Mouse (Mus musculus) limb, embryonic 11.5 days (tissue): ENCODE data around the gene Cep135. TPM values are rescaled to one million over a fixed set of nuclear protein-coding genes. Genes with fewer than 3 reads are reported as not detected.

Source experiments
- ATAC-seq: fragments of 200-750 bp; cut with Nextera tagmentation; 2 replicates; pipeline ENCODE4 v1.8.0; 2017; ENCODE audit warnings: low read depth; ENCODE audit not compliant: insufficient number of reproducible peaks, low FRiP score, low TSS enrichment
- DNase-seq: peaks from one replicate; pipeline ENCODE4 v3.0.0-alpha.2; 2015; ENCODE audit warnings: low spot score
- H3K27ac ChIP-seq: fragments of 300-500 bp; sonication (generic); replicated peaks from 2 replicates; pipeline ENCODE4 v1.5.1; 2014; ENCODE audit warnings: low read depth, mild to moderate bottlenecking, low read length
- H3K27me3 ChIP-seq: fragments of 300-500 bp; sonication (generic); 2 replicates; pipeline ENCODE4 v1.6.1; 2014; ENCODE audit warnings: mild to moderate bottlenecking, low read length, mixed read lengths; ENCODE audit not compliant: control insufficient read depth, insufficient read depth
- H3K36me3 ChIP-seq: fragments of 300-500 bp; sonication (generic); 2 replicates; pipeline ENCODE4 v1.6.1; 2014; ENCODE audit warnings: mild to moderate bottlenecking, low read length, moderate library complexity, mixed read lengths; ENCODE audit not compliant: control insufficient read depth, insufficient read depth
- H3K4me1 ChIP-seq: fragments of 300-500 bp; sonication (generic); 2 replicates; pipeline ENCODE4 v1.6.1; 2014; ENCODE audit warnings: low read length, mixed read lengths; ENCODE audit not compliant: control insufficient read depth, insufficient read depth
- H3K4me2 ChIP-seq: fragments of 300-500 bp; sonication (generic); 2 replicates; pipeline ENCODE4 v1.6.1; 2014; ENCODE audit warnings: low read depth, mild to moderate bottlenecking, moderate library complexity; ENCODE audit not compliant: severe bottlenecking
- H3K4me3 ChIP-seq: fragments of 300-500 bp; sonication (generic); 2 replicates; pipeline ENCODE4 v1.5.1; 2014; ENCODE audit warnings: low read depth, low read length
- H3K9ac ChIP-seq: fragments of 300-500 bp; sonication (generic); 2 replicates; pipeline ENCODE4 v1.6.1; 2014; ENCODE audit warnings: mild to moderate bottlenecking, low read length
- H3K9me3 ChIP-seq: fragments of 300-500 bp; sonication (generic); 2 replicates; pipeline ENCODE4 v1.6.1; 2016; ENCODE audit warnings: low read length; ENCODE audit not compliant: control insufficient read depth
- WGBS: fragments of 180-500 bp; shearing (Covaris S2); extraction: QIAGEN DNeasy Blood & Tissue Kit; methylation state at CpG from one replicate; pipeline ENCODE4 v1.1.7; 2014; 5-methylcytosine and 5-hydroxymethylcytosine counted together
- polyA plus RNA-seq: library from polyadenylated mRNA; unstranded; fragments of >200 nt; fragmentation: Nextera tagmentation; extraction: Ambion mirVana; gene quantifications from 2 replicates; pipeline ENCODE4 v1.2.1, GENCODE M21; 2014

The Cep135 gene
- 12.7 and 13.0 TPM in 2 replicates for polyA plus RNA-seq

GRCm38 (mm10) chr5:76588551-76589283 is at the start of gene Cep135:
Cep135 (plus strand) TSS chr5:76588698.
- ATAC-seq (peak; percentile 94), DNase-seq (peak; percentile 91)
- peak within 1 kb of the TSS; percentile 93 for H3K9ac ChIP-seq
- H3K4me1 ChIP-seq: no peaks in the 10 kb centered on the region
- H3K9me3 ChIP-seq: no peaks in the 10 kb centered on the region
- peak within 1 kb of the TSS; percentile 60 for H3K4me2 ChIP-seq
- no peaks in the 10 kb centered on the region for H3K27me3 ChIP-seq
- WGBS: under 1% methylated on average over 85 of the region's 92 CpGs
- H3K36me3 ChIP-seq: 0 out of 2 replicates have a peak, but pooled peaks cover 3% of the 10 kb centered on the region
- peak within 1 kb of the TSS; percentile 84 for H3K4me3 ChIP-seq
- peak within 1 kb of the TSS; percentile 83 for H3K27ac ChIP-seq

GRCm38 (mm10) chr5:76540181-76540580 is 48.3 kb upstream of the Cep135 start:
- H3K9me3 ChIP-seq: no peaks in the 10 kb centered on the region
- DNase-seq (no peak), ATAC-seq (no peak)
- H3K4me2 ChIP-seq: no peak overlapping the region
- peaks cover 9% of the 10 kb centered on the region for H3K36me3 ChIP-seq
- H3K4me1 ChIP-seq: no peaks in the 10 kb centered on the region
- no peak overlapping the region for H3K9ac ChIP-seq
- H3K27ac ChIP-seq: no peak overlapping the region
- no peak overlapping the region for H3K4me3 ChIP-seq
- 92% methylated on average over 8 of the region's 8 CpGs for WGBS
- H3K27me3 ChIP-seq: no peaks in the 10 kb centered on the region

- H3K27ac ChIP-seq: no peak overlapping the region
- H3K9ac ChIP-seq: no peak overlapping the region
- no peaks in the 10 kb centered on the region for H3K4me1 ChIP-seq
- H3K36me3 ChIP-seq: peaks cover 9% of the 10 kb centered on the region
- no peak overlapping the region for H3K4me2 ChIP-seq
- no peaks in the 10 kb centered on the region for H3K27me3 ChIP-seq
- no peak for ATAC-seq
- DNase-seq: no peak
- H3K9me3 ChIP-seq: no peaks in the 10 kb centered on the region
- H3K4me3 ChIP-seq: no peak overlapping the region
Observed at GRCm38 (mm10) chr5:76540842-76541241, 47.7 kb upstream of the Cep135 start.

- H3K9ac ChIP-seq: no peak overlapping the region
- H3K9me3 ChIP-seq: no peaks in the 10 kb centered on the region
- H3K27ac ChIP-seq: no peak overlapping the region
- H3K27me3 ChIP-seq: no peaks in the 10 kb centered on the region
- peaks cover 8% of the 10 kb centered on the region for H3K36me3 ChIP-seq
- no peak overlapping the region for H3K4me2 ChIP-seq
- no peaks in the 10 kb centered on the region for H3K4me1 ChIP-seq
- ATAC-seq (no peak), DNase-seq (no peak)
- 92% methylated on average over 8 of the region's 8 CpGs for WGBS
- no peak overlapping the region for H3K4me3 ChIP-seq
Observed at GRCm38 (mm10) chr5:76543200-76543599, 45.3 kb upstream of the Cep135 start.

GRCm38 (mm10) chr5:76550426-76550825 is 38.1 kb upstream of the Cep135 start:
- Histone ChIP-seq H3K4me3 (no peak overlapping the region), H3K27ac (no peak overlapping the region), H3K4me1 (no peaks in the 10 kb centered on the region), H3K4me2 (no peak overlapping the region), H3K9me3 (no peaks in the 10 kb centered on the region), H3K36me3 (peaks cover 3% of the 10 kb centered on the region; the same call in 1 of the 2 replicates), H3K9ac (no peak overlapping the region), H3K27me3 (no peaks in the 10 kb centered on the region)
- no peak for ATAC-seq
- no peak for DNase-seq
- 95% methylated on average over 8 of the region's 8 CpGs for WGBS

GRCm38 (mm10) chr5:76565321-76565720 is 23.2 kb upstream of the Cep135 start:
- DNase-seq (peak; percentile 74), ATAC-seq (no peak)
- Histone ChIP-seq H3K4me2 (no peak overlapping the region), H3K27me3 (no peaks in the 10 kb centered on the region), H3K27ac (no peak overlapping the region), H3K4me1 (no peaks in the 10 kb centered on the region), H3K4me3 (no peak overlapping the region), H3K9me3 (no peaks in the 10 kb centered on the region), H3K9ac (no peak overlapping the region), H3K36me3 (peaks cover 8% of the 10 kb centered on the region; the same call in 1 of the 2 replicates)
- 38% methylated on average over 3 of the region's 3 CpGs for WGBS

GRCm38 (mm10) chr5:76574251-76574650 is 14.2 kb upstream of the Cep135 start:
- H3K36me3 ChIP-seq: peaks cover 2% of the 10 kb centered on the region; the same call in 1 of the 2 replicates
- no peak overlapping the region for H3K27ac ChIP-seq
- 78% methylated on average over 7 of the region's 7 CpGs for WGBS
- H3K4me1 ChIP-seq: no peaks in the 10 kb centered on the region
- DNase-seq (no peak), ATAC-seq (no peak)
- H3K9me3 ChIP-seq: no peaks in the 10 kb centered on the region
- H3K9ac ChIP-seq: no peak overlapping the region
- H3K4me2 ChIP-seq: no peak overlapping the region
- H3K27me3 ChIP-seq: no peaks in the 10 kb centered on the region
- H3K4me3 ChIP-seq: no peak overlapping the region

GRCm38 (mm10) chr5:76577026-76577425 is 11.5 kb upstream of the Cep135 start:
- H3K4me2 ChIP-seq: no peak overlapping the region
- H3K4me1 ChIP-seq: no peaks in the 10 kb centered on the region
- WGBS: 38% methylated on average over 3 of the region's 3 CpGs
- H3K9me3 ChIP-seq: no peaks in the 10 kb centered on the region
- DNase-seq (no peak), ATAC-seq (no peak)
- no peaks in the 10 kb centered on the region for H3K36me3 ChIP-seq
- H3K27ac ChIP-seq: no peak overlapping the region
- no peak overlapping the region for H3K9ac ChIP-seq
- H3K4me3 ChIP-seq: no peak overlapping the region
- H3K27me3 ChIP-seq: no peaks in the 10 kb centered on the region
